Mouse (Mus musculus) mammary gland, adult 2 months (tissue): ENCODE data around the gene Gm3512. TPM values are rescaled to one million over a fixed set of nuclear protein-coding genes. Genes with fewer than 3 reads are reported as not detected.

Experiments
- polyA plus RNA-seq: library from polyadenylated mRNA; depleted of rRNA; stranded (reverse); fragments of >200 nt; gene quantifications from 2 replicates; pipeline ENCODE4 v1.2.3, GENCODE M21; 2012; ENCODE audit warnings: low replicate concordance; rRNA removed

Gene Gm3512
- polyA plus RNA-seq, result 0.17 TPM in 1 of 2 replicates, not detected in the other

GRCm38 (mm10) chr14:7174483-7174971, at the start of gene Gm3512:
TSS of gene Gm3512 (minus strand) at chr14:7174533.

GRCm38 (mm10) chr14:7194440-7194839, 20.1 kb upstream of the Gm3512 start, which contains the start of gene Gm16434:
TSS of gene Gm16434 (minus strand) at chr14:7194540.

GRCm38 (mm10) chr14:7125312-7125711, 49.0 kb downstream of the Gm3512 start, which contains the start of gene Gm6676:
TSS of gene Gm6676 (minus strand) at chr14:7125412.

Other genes with a start within 250 kb of the Gm3512 start
- not detected in 2 replicates for gene Gm6356, start 200.7 kb downstream of the Gm3512 start, polyA plus RNA-seq
- gene Gm10406, start 147.1 kb downstream of the Gm3512 start, polyA plus RNA-seq, result 0.14 TPM in 1 of 2 replicates, not detected in the other
- gene Gm3685, start 129.6 kb downstream of the Gm3512 start, polyA plus RNA-seq, result not detected in 2 replicates
- gene Gm3696, start 73.9 kb downstream of the Gm3512 start, polyA plus RNA-seq, result 0.13 TPM in 1 of 2 replicates, not detected in the other
- not detected in 2 replicates for gene Gm6676, start 49.1 kb downstream of the Gm3512 start, polyA plus RNA-seq
- not detected in 2 replicates for gene Gm16434, start 20.0 kb upstream of the Gm3512 start, polyA plus RNA-seq
- gene Gm3727, start 90.2 kb upstream of the Gm3512 start, polyA plus RNA-seq, result not detected in 2 replicates
- 0.11 and 0.29 TPM in 2 replicates for gene Gm3739, start 140.5 kb upstream of the Gm3512 start, polyA plus RNA-seq
- not detected in 2 replicates for gene Gm5797, start 157.9 kb upstream of the Gm3512 start, polyA plus RNA-seq
- gene Gm8374, start 190.6 kb upstream of the Gm3512 start, polyA plus RNA-seq, result not detected in 2 replicates